Mouse (Mus musculus) hindbrain, embryonic 10.5 days (tissue): ENCODE data around the gene Pdx1. TPM values are rescaled to one million over a fixed set of nuclear protein-coding genes. Genes with fewer than 3 reads are reported as not detected.
A peak's percentile ranks its signal among the peaks of the same experiment; 100 is the strongest.

Experiments used
- DNase-seq: peaks from one replicate; pipeline ENCODE4 v3.0.0-alpha.2; 2017; ENCODE audit warnings: low spot score
- H3K27ac ChIP-seq: fragments of 300-500 bp; sonication (generic); 2 replicates; pipeline ENCODE4 v1.5.1; 2016; ENCODE audit warnings: mild to moderate bottlenecking, moderate library complexity
- H3K27me3 ChIP-seq: fragments of 300-500 bp; sonication (generic); 2 replicates; pipeline ENCODE4 v1.6.1; 2016; ENCODE audit warnings: mild to moderate bottlenecking; ENCODE audit not compliant: poor library complexity, insufficient read depth, severe bottlenecking
- H3K36me3 ChIP-seq: fragments of 300-500 bp; sonication (generic); 2 replicates; pipeline ENCODE4 v1.6.1; 2016; ENCODE audit warnings: mild to moderate bottlenecking, moderate library complexity
- H3K4me1 ChIP-seq: fragments of 300-500 bp; sonication (generic); replicated peaks from 2 replicates; pipeline ENCODE4 v1.6.1; 2016; ENCODE audit warnings: mild to moderate bottlenecking
- H3K4me3 ChIP-seq: fragments of 300-500 bp; sonication (generic); 2 replicates; pipeline ENCODE4 v1.5.1; 2016; ENCODE audit warnings: mild to moderate bottlenecking, moderate library complexity
- H3K9me3 ChIP-seq: fragments of 300-500 bp; sonication (generic); 2 replicates; pipeline ENCODE4 v1.6.1; 2016; ENCODE audit warnings: mild to moderate bottlenecking, moderate library complexity
- WGBS: fragments of 180-500 bp; shearing (Covaris S2); methylation state at CpG from one replicate; pipeline ENCODE4 v1.1.7; 2016; 5-methylcytosine and 5-hydroxymethylcytosine counted together
- polyA plus RNA-seq: library from polyadenylated mRNA; unstranded; fragments of >200 nt; fragmentation: Nextera tagmentation; extraction: Ambion mirVana; gene quantifications from 2 replicates; pipeline ENCODE4 v1.2.1, GENCODE M21; 2016

The Pdx1 gene
- polyA plus RNA-seq, 1 experiment from 2014 or later = not detected

DNA sequence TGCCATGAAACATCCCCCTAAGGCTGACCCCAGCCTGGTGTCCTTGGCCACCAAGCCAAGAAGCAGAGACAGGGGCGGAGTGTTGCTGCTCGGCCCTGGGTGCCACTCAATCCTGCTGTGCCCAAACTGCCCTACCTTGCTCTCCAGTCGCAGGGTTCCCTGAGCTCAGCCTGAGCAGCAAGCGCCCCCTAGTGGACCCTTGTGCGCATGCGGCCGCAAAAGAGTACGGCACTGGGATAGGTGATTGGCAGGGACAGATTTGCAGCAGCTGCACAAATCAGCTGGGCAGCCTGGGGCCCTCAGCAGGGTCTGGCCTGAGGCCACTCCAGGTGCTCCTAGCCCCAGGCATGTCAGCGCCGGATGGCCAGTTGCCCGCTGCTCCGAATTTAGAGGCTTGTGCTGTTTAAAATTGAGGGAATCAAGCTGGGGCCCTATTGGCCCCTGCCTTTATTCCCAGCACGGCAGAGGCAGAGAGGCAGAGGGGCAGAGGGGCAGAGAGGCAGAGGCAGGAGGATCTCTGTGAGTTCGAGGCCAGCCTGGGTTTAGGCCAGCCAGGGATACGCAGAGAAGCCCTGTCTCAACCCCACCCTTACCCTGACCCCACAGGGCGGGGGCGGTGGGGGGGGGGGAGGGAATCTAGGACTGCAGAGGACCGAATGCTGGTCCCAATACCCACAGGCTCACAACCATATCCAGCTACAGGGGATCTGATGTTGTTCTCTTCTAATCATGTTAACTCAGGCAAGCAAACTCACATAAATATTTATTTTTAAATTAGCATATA lies 23.6 kb downstream of the Pdx1 start:
- Histone ChIP-seq H3K27ac (no peak overlapping the region), H3K36me3 (no peaks in the 10 kb centered on the region), H3K27me3 (peaks cover 78% of the 10 kb centered on the region), H3K4me3 (no peak overlapping the region), H3K4me1 (peaks cover 8% of the 10 kb centered on the region; the same call in 1 of the 2 replicates), H3K9me3 (0 out of 2 replicates have a peak, but pooled peaks cover 2% of the 10 kb centered on the region)
- 18% methylated on average over 18 of the region's 18 CpGs for WGBS
- DNase-seq = peak; percentile 89

GRCm38 (mm10) chr5:147294121-147294520 lies 24.4 kb downstream of the Pdx1 start:
- no peak overlapping the region for H3K4me3 ChIP-seq
- H3K9me3 ChIP-seq = 0 out of 2 replicates have a peak, but pooled peaks cover 2% of the 10 kb centered on the region
- no peaks in the 10 kb centered on the region for H3K36me3 ChIP-seq
- H3K27me3 ChIP-seq = peaks cover 86% of the 10 kb centered on the region
- DNase-seq = peak; percentile 53
- no peak overlapping the region for H3K27ac ChIP-seq
- H3K4me1 ChIP-seq = peaks cover 11% of the 10 kb centered on the region; the same call in 1 of the 2 replicates
- 11% methylated on average over 20 of the region's 20 CpGs for WGBS

GRCm38 (mm10) chr5:147297249-147297648 lies 27.5 kb downstream of the Pdx1 start:
- WGBS = 50% methylated on average over 5 of the region's 5 CpGs
- DNase-seq = no peak
- H3K9me3 ChIP-seq = 0 out of 2 replicates have a peak, but pooled peaks cover 2% of the 10 kb centered on the region
- H3K36me3 ChIP-seq = no peaks in the 10 kb centered on the region
- no peak overlapping the region for H3K27ac ChIP-seq
- peaks cover 100% of the 10 kb centered on the region for H3K27me3 ChIP-seq
- H3K4me1 ChIP-seq = peaks cover 26% of the 10 kb centered on the region
- H3K4me3 ChIP-seq = no peak overlapping the region

DNA sequence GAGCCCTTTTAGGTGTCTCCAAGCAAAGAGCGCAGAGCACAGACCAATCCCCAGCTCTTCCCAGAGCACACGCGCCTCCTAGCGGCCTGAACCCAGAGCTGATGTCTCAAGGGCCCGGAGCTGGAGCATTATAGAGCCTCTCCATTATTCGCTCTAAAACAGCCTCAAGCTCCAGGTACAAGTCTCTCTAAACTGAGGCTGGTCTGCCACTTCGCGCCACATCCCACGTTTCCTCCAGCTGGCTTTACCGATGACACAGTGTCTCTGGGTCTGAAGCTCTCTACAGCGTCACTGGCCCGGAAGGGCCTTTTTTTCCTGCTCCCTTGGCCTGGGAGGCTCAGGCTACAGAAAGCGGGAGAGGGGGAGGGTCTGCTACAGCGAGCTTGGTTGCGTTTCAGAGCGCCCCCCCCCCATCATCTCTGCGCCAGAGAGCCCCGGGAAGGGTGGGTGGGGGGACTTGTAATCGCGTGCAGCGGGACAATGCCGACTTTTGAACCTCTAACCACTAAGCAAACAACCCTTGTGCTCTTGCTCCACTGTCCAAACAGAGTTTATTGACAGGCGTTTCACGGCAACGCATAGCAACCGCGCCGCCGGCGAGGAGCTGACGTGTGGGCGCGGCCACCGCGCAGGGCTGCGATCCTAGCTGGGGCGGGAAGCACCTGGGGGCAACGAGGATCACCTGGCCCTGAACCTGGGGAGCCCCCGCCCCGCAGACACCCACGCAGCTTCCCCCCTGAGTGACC lies 29.7 kb downstream of the Pdx1 start:
- under 1% methylated on average over 41 of the region's 41 CpGs for WGBS

GRCm38 (mm10) chr5:147300001-147300363 lies 30.2 kb downstream of the Pdx1 start:
- H3K9me3 ChIP-seq = no peaks in the 10 kb centered on the region
- H3K4me3 ChIP-seq = peak overlapping the region; percentile 41
- peaks cover 26% of the 10 kb centered on the region for H3K4me1 ChIP-seq
- 2% methylated on average over 4 of the region's 4 CpGs for WGBS
- H3K27me3 ChIP-seq = peaks cover 100% of the 10 kb centered on the region
- DNase-seq = no peak
- no peak overlapping the region for H3K27ac ChIP-seq
- H3K36me3 ChIP-seq = no peaks in the 10 kb centered on the region

More for the DNA sequence above, 29.7 kb downstream of the Pdx1 start:
- Histone ChIP-seq H3K4me3 (peak overlapping the region; percentile 41), H3K36me3 (no peaks in the 10 kb centered on the region), H3K4me1 (peaks cover 20% of the 10 kb centered on the region), H3K27ac (no peak overlapping the region), H3K9me3 (no peaks in the 10 kb centered on the region), H3K27me3 (peaks cover 100% of the 10 kb centered on the region)
- DNase-seq = peak; percentile 77

DNA sequence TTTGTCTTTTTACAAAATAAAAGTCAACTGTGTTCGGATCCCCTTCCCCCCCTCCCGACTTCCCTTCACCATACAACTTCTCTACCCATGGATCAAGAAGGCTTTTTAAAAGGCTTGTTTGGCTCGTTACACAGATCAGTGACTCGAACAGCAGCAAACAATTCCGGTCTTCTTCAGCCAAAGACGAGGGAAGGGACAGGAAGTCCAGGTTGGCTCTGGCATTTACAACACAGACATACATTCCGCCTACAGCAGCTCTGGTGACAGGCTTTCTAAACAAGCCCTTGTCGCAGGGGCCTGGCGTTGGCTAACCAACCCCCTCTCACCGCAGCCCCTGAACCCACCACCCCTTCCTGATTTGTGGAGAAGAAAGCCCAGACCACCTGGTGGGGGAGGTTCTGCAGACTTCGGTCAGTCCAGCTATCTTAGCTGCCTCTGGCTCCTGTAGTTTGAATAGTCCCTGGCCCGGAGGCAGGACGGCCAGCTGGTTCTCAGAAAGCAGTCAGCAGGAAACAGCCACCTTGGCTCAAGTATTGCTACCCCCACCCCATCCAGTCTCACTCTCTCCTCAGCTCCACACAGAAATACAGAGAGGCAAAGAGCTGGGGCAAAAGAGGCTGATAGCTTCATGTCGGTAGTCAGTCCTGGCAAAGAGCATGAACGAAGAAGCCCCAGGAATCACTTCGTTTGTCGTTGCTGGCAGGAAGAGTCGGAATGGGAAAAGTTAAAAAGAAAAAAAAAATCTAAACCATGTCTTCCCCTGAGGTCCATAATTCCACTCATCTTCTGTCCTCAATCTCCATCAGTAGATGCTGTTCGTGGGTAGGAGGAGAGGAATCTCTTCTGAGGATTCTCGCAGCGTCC lies 31.4 kb downstream of the Pdx1 start:
- Histone ChIP-seq H3K36me3 (no peaks in the 10 kb centered on the region), H3K27me3 (peaks cover 100% of the 10 kb centered on the region), H3K4me3 (no peak overlapping the region), H3K4me1 (peaks cover 31% of the 10 kb centered on the region), H3K9me3 (no peaks in the 10 kb centered on the region), H3K27ac (no peak overlapping the region)
- DNase-seq = peak; percentile 63
- WGBS = 2% methylated on average over 21 of the region's 21 CpGs

GRCm38 (mm10) chr5:147301781-147302070 lies 32.0 kb downstream of the Pdx1 start:
- Histone ChIP-seq H3K27me3 (peaks cover 100% of the 10 kb centered on the region), H3K4me3 (no peak overlapping the region), H3K27ac (no peak overlapping the region), H3K36me3 (no peaks in the 10 kb centered on the region), H3K4me1 (peaks cover 37% of the 10 kb centered on the region), H3K9me3 (no peaks in the 10 kb centered on the region)
- DNase-seq = peak; percentile 62
- WGBS = 0% methylated on average over 10 of the region's 10 CpGs

DNA sequence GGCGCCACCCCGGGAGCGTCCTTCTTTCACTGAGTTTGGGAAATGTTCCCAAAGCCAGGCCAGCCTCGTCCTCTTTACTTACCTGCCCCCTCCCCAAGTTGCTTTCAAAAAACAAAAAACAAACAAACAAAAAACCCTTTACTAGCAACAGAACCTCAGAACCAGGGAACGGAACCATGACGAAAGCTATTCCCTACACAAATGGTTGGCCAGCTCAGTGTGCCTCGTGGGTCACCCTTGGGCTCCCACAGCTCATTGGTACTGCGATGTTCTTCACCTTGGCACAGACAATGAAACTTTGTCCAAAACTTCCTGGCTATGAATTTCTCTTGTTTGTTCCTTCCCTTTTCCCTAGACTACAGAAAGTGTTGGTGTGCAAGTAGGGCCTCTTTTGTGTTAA lies 32.4 kb downstream of the Pdx1 start:
- 3% methylated on average over 8 of the region's 8 CpGs for WGBS
- peaks cover 100% of the 10 kb centered on the region for H3K27me3 ChIP-seq
- no peaks in the 10 kb centered on the region for H3K9me3 ChIP-seq
- H3K27ac ChIP-seq = no peak overlapping the region
- peaks cover 41% of the 10 kb centered on the region for H3K4me1 ChIP-seq
- DNase-seq = no peak
- H3K4me3 ChIP-seq = no peak overlapping the region
- no peaks in the 10 kb centered on the region for H3K36me3 ChIP-seq

GRCm38 (mm10) chr5:147302746-147303400 lies 33.1 kb downstream of the Pdx1 start:
- WGBS = 5% methylated on average over 13 of the region's 13 CpGs

DNA sequence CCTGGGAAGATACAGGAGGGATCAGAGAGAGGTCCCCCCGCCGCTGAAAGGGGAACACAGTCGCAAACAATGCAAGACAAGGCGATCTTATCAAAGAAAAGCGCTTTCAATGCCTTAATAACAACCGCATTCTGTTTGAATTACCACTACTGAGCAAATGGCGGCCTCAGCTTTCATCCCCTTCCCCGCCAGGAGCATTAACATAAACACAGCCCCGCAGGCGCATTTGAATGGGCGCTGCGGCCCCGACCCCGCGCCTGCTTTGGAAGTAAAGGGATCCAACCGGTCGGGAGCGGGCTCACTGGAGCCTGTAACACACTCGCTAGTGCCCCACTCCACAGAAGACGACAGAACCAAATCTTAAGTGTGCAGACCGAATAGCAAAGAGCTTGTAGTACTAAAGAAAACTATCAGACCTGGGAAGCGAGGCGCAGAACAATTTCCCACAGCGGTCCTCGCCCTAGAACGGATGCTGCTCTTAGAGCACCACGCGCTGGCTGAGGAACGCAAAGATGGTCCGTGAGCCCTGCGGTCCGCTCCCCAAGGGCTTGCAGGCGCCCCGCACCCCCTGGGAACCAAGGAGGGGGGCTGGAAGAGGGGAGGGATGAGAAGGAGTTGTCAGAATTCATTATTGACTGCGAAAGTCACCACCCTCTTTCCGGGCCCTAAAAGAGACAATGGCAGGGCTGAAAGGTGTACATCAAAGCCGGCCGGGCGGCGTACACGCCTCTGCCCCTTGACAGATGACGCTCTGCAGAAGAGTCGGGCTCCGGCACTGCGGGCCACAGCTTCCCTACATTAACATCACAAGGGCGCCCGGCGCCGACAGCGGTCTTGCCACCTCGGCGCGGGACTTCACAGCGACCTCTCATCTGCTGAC lies 34.8 kb downstream of the Pdx1 start:
- Histone ChIP-seq H3K27me3 (peaks cover 100% of the 10 kb centered on the region), H3K4me1 (peaks cover 34% of the 10 kb centered on the region), H3K27ac (no peak overlapping the region), H3K36me3 (no peaks in the 10 kb centered on the region), H3K9me3 (no peaks in the 10 kb centered on the region), H3K4me3 (no peak overlapping the region)
- WGBS = under 1% methylated on average over 54 of the region's 54 CpGs
- DNase-seq = peak; percentile 62

More at GRCm38 (mm10) chr5:147302746-147303400, 33.1 kb downstream of the Pdx1 start:
- H3K36me3 ChIP-seq = no peaks in the 10 kb centered on the region
- H3K27ac ChIP-seq = no peak overlapping the region
- H3K9me3 ChIP-seq = no peaks in the 10 kb centered on the region
- H3K4me1 ChIP-seq = peaks cover 41% of the 10 kb centered on the region
- no peak overlapping the region for H3K4me3 ChIP-seq
- peak; percentile 31 for DNase-seq
- H3K27me3 ChIP-seq = peaks cover 100% of the 10 kb centered on the region

DNA sequence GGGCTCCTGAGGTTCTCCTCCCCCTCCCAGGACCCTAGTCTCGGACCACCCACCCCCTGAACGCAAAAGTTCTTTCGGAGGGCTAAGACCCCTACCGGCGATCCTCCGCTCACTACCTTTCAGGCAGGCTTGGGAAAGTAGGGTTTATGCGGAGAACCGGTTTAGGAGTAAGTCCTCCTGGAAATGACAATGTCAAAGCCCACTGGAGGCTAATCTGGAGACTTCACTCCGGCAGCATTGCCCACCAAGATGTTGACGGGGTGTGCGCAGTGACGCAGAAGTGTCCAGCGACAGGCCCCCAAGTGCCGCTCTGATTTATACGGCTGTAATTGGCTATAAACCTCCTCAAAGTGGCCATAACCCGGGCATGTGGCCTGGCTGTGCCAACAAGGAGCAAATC lies 35.4 kb downstream of the Pdx1 start:
- Histone ChIP-seq H3K4me1 (peaks cover 28% of the 10 kb centered on the region), H3K27me3 (peaks cover 100% of the 10 kb centered on the region), H3K9me3 (no peaks in the 10 kb centered on the region), H3K36me3 (no peaks in the 10 kb centered on the region), H3K4me3 (no peak overlapping the region), H3K27ac (no peak overlapping the region)
- 1% methylated on average over 16 of the region's 16 CpGs for WGBS
- peak; percentile 51 for DNase-seq
